Mouse (Mus musculus) layer of hippocampus, adult 9-10 months (tissue): ENCODE measurements around the gene Gm2026.
"Not testable (repeated sequence)": the region's sequence is repeated elsewhere in the genome, so short reads cannot be mapped to it uniquely, and the experiment has no call there.

Experiments
- DNase-seq: peaks from one replicate; pipeline ENCODE4 v3.0.0; 2022; ENCODE audit warnings: low spot score

Gm2026 gene

GRCm38 (mm10) chr2:175965031-175965430, at the start of gene Gm2026:
Gm2026 (plus strand) TSS chr2:175965331.
- DNase-seq, result not testable (repeated sequence)

DNA sequence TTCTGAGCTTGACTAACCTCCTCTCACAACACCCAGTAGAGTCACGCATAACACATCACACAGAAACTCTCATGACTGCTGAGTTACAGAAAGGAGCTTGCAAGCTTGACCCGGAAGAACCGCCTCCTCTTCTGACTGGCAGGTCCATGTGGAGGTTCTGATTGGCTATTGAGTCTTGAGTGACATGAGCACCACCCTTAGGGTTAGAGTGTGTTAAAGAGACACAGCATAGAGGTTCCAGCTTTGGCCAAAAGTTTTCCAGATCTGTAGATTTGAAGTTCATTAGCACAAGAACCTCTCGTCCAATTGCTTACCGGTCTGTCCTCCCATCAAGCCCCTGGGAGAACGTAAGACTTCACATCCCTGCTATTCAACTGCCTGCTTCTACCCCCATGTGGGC, 34.1 kb upstream of the Gm2026 start, which contains the start of gene Zfp966:
Gene Zfp966, minus strand, starts transcription at position 101 of the 400 bp plus-strand sequence.
- not testable (repeated sequence) for DNase-seq
